Mouse (Mus musculus) limb, embryonic 14.5 days (tissue): ENCODE data around the gene Klhl6. TPM values are rescaled to one million over a fixed set of nuclear protein-coding genes. Genes with fewer than 3 reads are reported as not detected.
"Not testable (repeated sequence)": the region's sequence is repeated elsewhere in the genome, so short reads cannot be mapped to it uniquely, and the experiment has no call there.

Source experiments
- ATAC-seq: fragments of 200-750 bp; cut with Nextera tagmentation; 2 replicates; pipeline ENCODE4 v1.8.0; 2017; ENCODE audit warnings: low read depth, moderate number of reproducible peaks, moderate TSS enrichment; ENCODE audit not compliant: low FRiP score
- DNase-seq: peaks from one replicate; pipeline ENCODE4 v3.0.0-alpha.2; 2015; ENCODE audit warnings: low spot score
- H3K27ac ChIP-seq: fragments of 300-500 bp; sonication (generic); replicated peaks from 2 replicates; pipeline ENCODE4 v1.5.1; 2014; ENCODE audit warnings: low read depth, mild to moderate bottlenecking, low read length, moderate library complexity, mixed read lengths
- H3K27me3 ChIP-seq: fragments of 300-500 bp; sonication (generic); 2 replicates; pipeline ENCODE4 v1.6.1; 2014; ENCODE audit warnings: low read length, mixed read lengths; ENCODE audit not compliant: control insufficient read depth, insufficient read depth
- H3K36me3 ChIP-seq: fragments of 300-500 bp; sonication (generic); 2 replicates; pipeline ENCODE4 v1.6.1; 2014; ENCODE audit warnings: mild to moderate bottlenecking, low read length, moderate library complexity, mixed read lengths; ENCODE audit not compliant: control insufficient read depth, insufficient read depth
- H3K4me1 ChIP-seq: fragments of 300-500 bp; sonication (generic); 2 replicates; pipeline ENCODE4 v1.6.1; 2014; ENCODE audit warnings: antibody characterized with exemption, low read length, mixed read lengths; ENCODE audit not compliant: control insufficient read depth, insufficient read depth
- H3K4me2 ChIP-seq: fragments of 300-500 bp; sonication (generic); replicated peaks from 2 replicates; pipeline ENCODE4 v1.6.1; 2014; ENCODE audit warnings: low read depth, mild to moderate bottlenecking, low read length, moderate library complexity; ENCODE audit not compliant: severe bottlenecking
- H3K4me3 ChIP-seq: fragments of 300-500 bp; sonication (generic); replicated peaks from 2 replicates; pipeline ENCODE4 v1.5.1; 2014; ENCODE audit warnings: low read length
- H3K9ac ChIP-seq: fragments of 300-500 bp; sonication (generic); 2 replicates; pipeline ENCODE4 v1.6.1; 2014; ENCODE audit warnings: mild to moderate bottlenecking, low read depth, low read length, moderate library complexity; ENCODE audit not compliant: severe bottlenecking
- H3K9me3 ChIP-seq: fragments of 300-500 bp; sonication (generic); 2 replicates; pipeline ENCODE4 v1.6.1; 2016; ENCODE audit warnings: low read length; ENCODE audit not compliant: control insufficient read depth
- POLR2A ChIP-seq: fragments of 200-500 bp; IDR thresholded peaks from 2 replicates; pipeline ENCODE4 v1.8.0; 2012; ENCODE audit warnings: inconsistent platforms, mild to moderate bottlenecking, moderate library complexity, borderline replicate concordance; ENCODE audit not compliant: insufficient read depth, insufficient read length; ENCODE audit errors: extremely low read depth
- WGBS: fragments of 180-500 bp; shearing (Covaris S2); extraction: QIAGEN DNeasy Blood & Tissue Kit; methylation state at CpG from one replicate; pipeline ENCODE4 v1.1.7; 2014; 5-methylcytosine and 5-hydroxymethylcytosine counted together
- polyA plus RNA-seq, 2 experiments: library from polyadenylated mRNA; depleted of rRNA in 1 of 2; stranded (reverse) in 1 of 2; unstranded in 1 of 2; fragments of >200 nt; fragmentation: Nextera tagmentation in 1 of 2; extraction: Ambion mirVana in 1 of 2; gene quantifications; 2 replicates each; pipeline versions ENCODE4 v1.2.1 to v1.2.3; 2012 to 2014

Gene Klhl6
- polyA plus RNA-seq (2012; rRNA removed), result 4.2 and 4.4 TPM in 2 replicates
- 6.6 and 7.5 TPM in 2 replicates for polyA plus RNA-seq (2014; fragmentation: Nextera tagmentation; extraction: Ambion mirVana)

DNA sequence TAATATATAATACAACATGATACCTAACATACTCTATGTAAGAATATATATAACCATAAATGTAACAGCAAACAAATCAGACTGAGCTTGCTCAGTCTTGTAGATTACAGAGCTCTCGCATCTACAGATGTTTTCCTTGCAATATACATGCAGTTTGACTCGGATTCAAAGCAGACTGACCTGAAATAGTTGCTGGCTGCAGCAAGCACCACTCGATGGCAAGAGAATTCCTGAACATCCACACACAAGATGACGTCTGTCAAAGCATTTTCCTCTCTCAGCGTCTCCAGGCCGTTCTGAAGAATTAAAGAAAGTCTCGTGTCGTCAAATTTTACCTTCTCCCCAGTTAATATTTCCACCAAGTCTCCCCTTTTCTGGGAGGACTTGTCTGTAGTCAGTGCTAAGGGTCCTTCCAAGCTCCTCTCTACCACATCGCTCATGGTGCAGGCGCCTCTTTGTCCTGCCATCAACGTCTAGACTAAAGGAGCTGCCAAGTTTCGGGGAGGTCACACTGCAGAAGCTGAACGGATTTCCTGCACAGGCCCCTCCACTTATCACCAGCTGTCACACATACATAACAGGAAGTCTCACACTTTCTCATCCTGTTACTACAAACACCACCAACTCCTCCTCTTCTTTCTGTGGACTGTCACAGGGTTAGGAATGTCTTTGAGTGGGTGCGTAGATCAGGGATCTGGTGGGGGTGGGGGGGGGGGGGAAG, at the start of gene Klhl6:
Klhl6 (minus strand) TSS at position 501 of the 721 bp plus-strand sequence.
- Histone ChIP-seq H3K36me3 (no peaks in the 10 kb centered on the region), H3K27me3 (no peaks in the 10 kb centered on the region), H3K4me3 (0 out of 2 replicates have a peak within 1 kb of the TSS, but pooled peaks have one; percentile 7), H3K9me3 (no peaks in the 10 kb centered on the region), H3K4me1 (no peaks in the 10 kb centered on the region), H3K27ac (peak within 1 kb of the TSS; percentile 43; the same call in 1 of the 2 replicates), H3K9ac (no peak within 1 kb of the TSS), H3K4me2 (no peak within 1 kb of the TSS)
- WGBS, result 57% methylated on average over 14 of the region's 14 CpGs
- ATAC-seq (no peak), DNase-seq (peak; percentile 44)
- no peak for TF ChIP-seq POLR2A

DNA sequence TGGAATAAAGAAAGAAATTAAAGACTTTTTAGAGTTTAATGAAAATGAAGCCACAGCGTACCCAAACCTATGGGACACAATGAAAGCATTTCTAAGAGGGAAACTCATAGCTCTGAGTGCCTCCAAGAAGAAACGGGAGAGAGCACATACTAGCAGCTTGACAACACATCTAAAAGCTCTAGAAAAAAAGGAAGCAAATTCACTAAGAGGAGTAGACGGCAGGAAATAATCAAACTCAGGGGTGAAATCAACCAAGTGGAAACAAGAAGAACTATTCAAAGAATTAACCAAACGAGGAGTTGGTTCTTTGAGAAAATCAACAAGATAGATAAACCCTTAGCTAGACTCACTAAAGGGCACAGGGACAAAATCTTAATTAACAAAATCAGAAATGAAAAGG, 44.4 kb upstream of the Klhl6 start:
- not testable (repeated sequence) for DNase-seq, H3K36me3 ChIP-seq, H3K4me3 ChIP-seq, H3K4me1 ChIP-seq, H3K27ac ChIP-seq, ATAC-seq, H3K4me2 ChIP-seq, H3K9ac ChIP-seq, H3K9me3 ChIP-seq, H3K27me3 ChIP-seq
- 71% methylated on average over 2 of the region's 4 CpGs for WGBS

DNA sequence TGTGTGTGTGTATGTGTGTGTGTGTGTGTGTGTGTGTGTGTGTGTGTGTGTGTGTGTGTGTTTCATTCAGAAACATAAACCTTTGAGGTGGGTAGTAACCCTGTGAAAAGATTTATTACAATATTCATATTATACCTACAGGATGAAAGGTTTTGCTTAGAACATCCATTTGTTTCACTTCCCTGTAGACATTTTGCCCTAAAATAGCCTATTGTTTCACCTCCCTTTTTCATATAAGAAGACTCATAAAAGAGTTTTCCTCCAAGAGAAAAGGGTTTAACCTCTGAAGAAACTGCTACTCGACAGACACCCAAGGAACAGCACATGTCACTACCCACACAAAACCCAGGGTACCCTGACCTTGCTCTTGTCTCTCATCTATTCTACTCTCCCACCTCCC, 40.0 kb upstream of the Klhl6 start:
- Histone ChIP-seq H3K36me3 (no peaks in the 10 kb centered on the region), H3K27me3 (no peaks in the 10 kb centered on the region), H3K4me3 (no peak overlapping the region), H3K27ac (no peak overlapping the region), H3K9me3 (no peaks in the 10 kb centered on the region), H3K4me1 (peaks cover 3% of the 10 kb centered on the region; the same call in 1 of the 2 replicates), H3K4me2 (no peak overlapping the region), H3K9ac (no peak overlapping the region)
- 85% methylated on average over 1 of the region's 1 CpGs for WGBS
- no peak for TF ChIP-seq POLR2A
- DNase-seq (no peak), ATAC-seq (no peak)

DNA sequence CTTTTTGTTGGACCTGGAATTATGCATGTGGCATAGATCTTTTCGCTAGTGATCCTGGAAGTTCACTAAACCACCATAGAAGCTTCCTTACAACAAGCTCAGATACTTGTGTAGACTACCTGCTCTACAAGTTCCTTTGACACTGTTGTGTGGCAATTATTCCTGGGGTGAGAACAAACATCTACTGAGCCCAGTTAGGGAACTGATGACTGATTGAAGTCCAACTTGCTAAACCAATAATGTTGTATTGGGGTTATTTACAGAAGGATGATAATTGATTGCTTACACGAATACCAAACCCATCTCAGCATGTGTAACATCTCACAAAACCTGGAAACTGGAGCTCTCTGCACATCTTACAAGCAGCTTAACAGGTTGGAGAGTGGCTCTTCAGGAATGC, 39.0 kb upstream of the Klhl6 start:
- ATAC-seq, result no peak
- H3K4me2 ChIP-seq, result no peak overlapping the region
- H3K4me3 ChIP-seq, result no peak overlapping the region
- no peak for TF ChIP-seq POLR2A
- DNase-seq, result no peak
- H3K9me3 ChIP-seq, result no peaks in the 10 kb centered on the region
- no peaks in the 10 kb centered on the region for H3K27me3 ChIP-seq
- no peak overlapping the region for H3K9ac ChIP-seq
- no peaks in the 10 kb centered on the region for H3K36me3 ChIP-seq
- 53% methylated on average over 2 of the region's 2 CpGs for WGBS
- H3K4me1 ChIP-seq, result peaks cover 3% of the 10 kb centered on the region; the same call in 1 of the 2 replicates
- H3K27ac ChIP-seq, result no peak overlapping the region

DNA sequence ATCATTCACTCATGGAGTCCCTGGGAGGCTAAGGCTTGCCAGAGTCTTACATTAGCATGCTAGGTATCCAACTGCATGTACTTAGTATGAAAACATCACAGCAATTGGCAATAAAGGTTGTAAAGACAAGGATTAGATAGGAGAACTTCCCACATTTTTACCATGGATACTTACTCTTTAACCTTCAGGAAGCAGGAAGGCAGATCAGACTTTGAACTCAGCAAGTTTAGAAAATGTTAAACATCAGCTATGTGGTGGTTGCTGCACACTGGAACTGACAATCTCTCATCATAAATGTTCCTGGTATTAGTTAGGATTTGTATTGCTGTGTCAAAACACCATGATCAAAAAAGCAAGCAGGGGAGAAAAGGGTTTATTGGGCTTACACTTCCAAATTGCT, 29.8 kb upstream of the Klhl6 start:
- Histone ChIP-seq H3K36me3 (no peaks in the 10 kb centered on the region), H3K4me2 (no peak overlapping the region), H3K4me1 (no peaks in the 10 kb centered on the region), H3K9ac (no peak overlapping the region), H3K27ac (no peak overlapping the region), H3K9me3 (no peaks in the 10 kb centered on the region), H3K4me3 (no peak overlapping the region), H3K27me3 (no peaks in the 10 kb centered on the region)
- no peak for TF ChIP-seq POLR2A
- no peak for ATAC-seq
- DNase-seq, result no peak

DNA sequence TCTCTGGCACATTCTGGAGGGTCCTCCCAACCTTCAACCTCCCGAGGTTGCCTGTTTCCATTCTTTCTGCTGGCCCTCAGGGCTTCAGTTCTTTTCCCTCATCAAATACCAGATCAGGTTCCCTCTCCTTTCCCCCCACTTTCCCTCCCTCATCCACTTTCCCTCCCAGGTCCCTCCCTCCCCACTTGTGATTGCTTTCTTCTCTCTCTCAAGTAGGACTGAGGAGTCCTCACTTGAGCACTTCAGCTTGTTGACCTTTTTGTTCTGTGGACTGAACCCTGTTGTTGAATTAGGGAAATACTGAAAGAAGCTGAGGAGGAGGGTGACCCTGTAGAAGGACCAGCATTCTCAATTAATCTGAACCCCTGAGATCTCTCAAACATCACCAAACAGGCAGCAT, 23.2 kb upstream of the Klhl6 start:
- TF ChIP-seq POLR2A, result no peak
- Histone ChIP-seq H3K4me3 (no peak overlapping the region), H3K36me3 (no peaks in the 10 kb centered on the region), H3K4me1 (no peaks in the 10 kb centered on the region), H3K4me2 (no peak overlapping the region), H3K27me3 (no peaks in the 10 kb centered on the region), H3K9me3 (no peaks in the 10 kb centered on the region), H3K9ac (no peak overlapping the region), H3K27ac (no peak overlapping the region)
- 53% methylated on average over 1 of the region's 1 CpGs for WGBS
- ATAC-seq, result no peak
- DNase-seq, result no peak

DNA sequence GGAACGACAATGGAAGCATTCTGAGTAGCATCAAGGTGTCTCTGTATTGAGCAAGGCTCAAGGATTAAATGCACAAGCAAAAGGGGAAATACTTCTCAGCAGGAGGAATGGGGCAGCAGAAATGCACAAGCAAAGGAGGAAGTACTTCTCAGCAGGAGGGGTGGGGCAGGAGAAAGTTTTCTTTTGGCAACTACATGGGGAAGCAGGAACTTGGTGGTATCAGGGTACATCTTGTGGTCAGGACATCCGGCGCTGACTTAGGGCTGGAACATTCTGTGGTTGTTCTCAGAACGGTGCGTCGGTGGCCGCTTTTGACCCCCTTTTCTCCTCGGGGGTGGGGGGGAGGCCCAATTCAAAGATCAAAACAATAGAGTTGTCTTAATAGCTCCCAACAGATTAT, 17.4 kb upstream of the Klhl6 start:
- not testable (repeated sequence) for H3K4me1 ChIP-seq, H3K9ac ChIP-seq, H3K36me3 ChIP-seq, H3K9me3 ChIP-seq, H3K4me3 ChIP-seq, DNase-seq, H3K27me3 ChIP-seq, H3K27ac ChIP-seq, H3K4me2 ChIP-seq, ATAC-seq
- 96% methylated on average over 8 of the region's 8 CpGs for WGBS
